Mouse (Mus musculus) mesoderm, embryonic 11.5 days (tissue): Measurements from ENCODE around the gene Cog7.

Source experiments
- DNase-seq: peaks from one replicate; pipeline ENCODE4 v3.0.0-alpha.2; 2012; ENCODE audit warnings: low read depth, low spot score

Cog7 gene

DNA sequence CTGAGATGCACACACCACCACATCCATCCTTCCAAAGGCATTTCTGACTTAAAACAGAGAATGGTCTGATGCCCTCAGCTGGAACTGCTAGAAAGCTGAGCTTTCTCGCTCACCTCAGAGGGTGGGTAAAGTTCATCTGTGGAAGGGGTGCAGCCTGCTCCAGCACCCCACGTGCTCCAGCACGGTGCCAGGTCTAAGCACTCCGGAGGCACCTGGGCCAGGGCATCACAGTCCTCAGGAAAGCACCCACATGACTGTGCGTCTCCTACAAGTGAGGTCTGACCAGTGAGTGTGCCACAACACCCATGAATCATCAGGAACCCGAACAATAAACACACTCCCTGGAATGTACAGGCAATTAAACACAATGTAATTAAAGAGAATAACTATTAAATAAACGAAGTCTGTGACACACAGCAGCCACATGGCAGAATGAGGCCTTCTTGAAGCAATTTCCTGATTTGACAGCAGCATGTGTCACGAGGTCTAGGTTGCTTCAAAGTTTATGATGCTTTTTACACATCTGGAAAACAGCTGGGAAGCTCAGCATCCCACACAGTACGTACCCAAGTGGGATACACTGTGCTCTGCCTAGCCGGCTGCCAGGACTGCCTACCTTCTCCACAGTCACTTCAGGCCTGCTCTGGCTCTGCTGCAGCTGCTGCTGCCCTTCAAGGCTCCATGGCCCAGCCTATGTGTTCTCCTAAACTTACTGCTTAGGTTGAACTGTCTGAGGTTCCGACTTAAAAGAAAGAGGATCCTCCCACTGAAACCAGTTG, 26.4 kb downstream of the Cog7 start:
- DNase-seq, result no peak

GRCm38 (mm10) chr7:121947513-121947912, 34.0 kb downstream of the Cog7 start:
- DNase-seq, result no peak

DNA sequence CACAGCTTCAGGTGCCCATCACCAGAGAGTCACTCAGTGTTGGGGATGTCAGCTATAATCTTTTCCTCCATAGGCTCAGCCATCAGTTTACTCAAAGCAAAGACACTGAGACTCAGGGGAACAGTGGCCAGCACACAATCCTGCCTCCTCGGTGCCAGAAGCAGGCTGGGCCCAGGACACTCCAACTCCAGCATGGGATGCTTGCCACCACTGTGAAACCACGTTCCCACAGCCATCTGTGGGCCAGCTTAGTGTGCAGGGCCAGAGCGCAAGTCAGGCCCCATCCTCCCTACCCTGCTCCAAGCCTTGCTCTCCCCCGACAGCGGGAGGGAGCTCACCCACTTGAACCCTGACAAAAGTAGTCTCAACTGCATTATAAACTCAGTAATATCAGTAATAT, 35.3 kb downstream of the Cog7 start:
- DNase-seq, result no peak

DNA sequence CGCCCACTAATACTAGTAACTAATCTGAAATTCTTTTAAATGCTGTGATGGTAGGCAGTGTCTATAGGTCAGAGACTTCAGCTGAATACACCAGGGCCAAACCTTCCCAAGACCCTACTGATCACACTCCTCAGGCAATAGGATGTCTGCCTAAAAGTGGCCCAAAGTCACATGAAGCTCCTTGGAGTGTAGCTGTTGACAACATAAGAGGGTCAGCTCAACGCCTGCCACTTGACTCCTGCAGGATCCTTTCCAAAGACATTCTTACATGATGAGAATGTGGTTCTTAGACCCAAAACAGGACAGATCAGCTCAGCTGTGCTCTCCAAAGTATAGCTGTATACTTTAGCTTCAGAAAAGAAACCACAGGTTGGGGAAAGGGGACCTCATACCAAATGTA, 39.1 kb downstream of the Cog7 start:
- no peak for DNase-seq

DNA sequence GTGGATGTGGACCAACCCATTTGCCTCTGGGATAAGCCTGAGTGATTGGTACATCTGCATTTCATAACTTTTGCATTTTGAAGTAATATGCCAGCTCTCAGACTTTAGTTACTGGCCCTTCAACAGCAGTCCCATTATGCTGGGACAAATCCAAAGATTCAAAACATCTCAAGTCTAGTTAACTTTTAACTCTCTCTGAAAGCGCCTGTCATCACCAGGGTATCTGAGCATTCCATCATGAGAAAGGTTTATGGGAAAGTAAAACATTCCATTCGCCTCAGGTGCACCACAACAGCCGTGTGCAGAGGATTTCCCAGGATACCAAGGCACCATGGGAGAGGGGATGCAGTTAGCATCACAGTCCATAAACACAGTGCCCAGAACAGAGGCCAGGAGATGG, 39.9 kb downstream of the Cog7 start:
- DNase-seq, result no peak

- DNase-seq, result no peak
Observed at GRCm38 (mm10) chr7:121941016-121941415, 40.5 kb downstream of the Cog7 start.

- peak; percentile 47 for DNase-seq
Observed at GRCm38 (mm10) chr7:121939729-121940128, 41.8 kb downstream of the Cog7 start.

DNA sequence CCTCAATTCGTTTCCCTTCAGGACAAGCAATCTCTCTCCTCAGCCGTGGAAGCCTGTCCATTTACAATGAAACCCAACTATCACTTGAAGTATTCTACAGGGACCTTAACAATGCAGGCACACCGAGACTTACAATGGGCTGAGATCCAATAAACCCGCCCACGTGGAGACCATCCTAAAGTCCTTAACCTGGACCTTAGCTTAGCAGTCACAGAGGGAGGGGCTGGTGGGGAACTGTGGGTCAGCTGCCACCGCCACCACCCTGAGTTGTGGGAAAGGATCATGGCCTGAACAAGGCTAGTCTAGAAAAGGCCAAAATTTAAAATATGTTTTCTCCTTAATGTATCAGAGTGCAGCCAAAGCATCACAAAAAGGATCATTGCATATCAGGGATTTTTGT, 42.3 kb downstream of the Cog7 start:
- no peak for DNase-seq

GRCm38 (mm10) chr7:121938124-121938891, 43.2 kb downstream of the Cog7 start:
- DNase-seq, result no peak

GRCm38 (mm10) chr7:121936861-121937630, 44.5 kb downstream of the Cog7 start:
- DNase-seq, result no peak

DNA sequence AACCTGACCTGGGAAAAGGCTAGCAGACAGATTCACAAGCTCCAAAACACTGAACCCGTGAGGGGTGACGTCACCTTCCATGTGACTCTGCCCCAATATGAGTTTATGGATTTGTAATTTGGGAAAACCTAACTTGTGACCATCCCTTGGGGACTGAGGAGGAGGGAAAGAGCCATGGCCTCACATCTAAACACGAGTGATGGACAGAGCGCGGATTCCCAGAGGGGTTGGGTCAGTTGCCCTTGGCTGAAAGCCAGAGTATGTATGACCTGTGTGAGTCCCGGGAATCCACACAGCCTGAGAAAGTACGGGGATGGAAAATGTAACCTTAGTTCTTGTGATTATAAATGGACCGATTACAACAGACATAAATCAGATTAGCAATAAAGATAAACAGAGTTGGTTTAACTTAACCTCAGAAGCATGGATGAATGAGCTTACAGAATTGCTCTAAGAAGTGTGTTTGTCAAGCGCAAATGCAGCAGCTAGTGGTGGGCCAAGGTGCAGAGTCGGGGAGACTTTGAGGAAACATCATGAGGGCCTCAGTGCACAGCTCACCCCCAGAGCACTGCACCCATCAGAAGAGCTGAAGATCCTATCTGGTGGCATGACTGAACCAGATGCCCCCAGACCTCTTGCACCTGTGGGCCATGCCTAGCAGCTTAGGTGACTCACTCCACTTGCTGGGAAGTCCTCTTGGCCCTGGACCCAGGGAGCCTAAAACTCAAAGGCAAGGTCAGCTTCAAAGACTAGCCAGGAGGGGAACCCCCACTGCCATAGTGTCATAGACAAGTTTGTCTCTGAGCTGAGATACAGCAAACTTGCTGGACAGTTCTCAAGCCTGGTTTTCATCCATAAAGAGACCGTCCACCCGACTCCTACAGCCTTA, 45.4 kb downstream of the Cog7 start:
- peak; percentile 59 for DNase-seq

- no peak for DNase-seq
Observed at GRCm38 (mm10) chr7:121934346-121934745, 47.2 kb downstream of the Cog7 start.

- no peak for DNase-seq
Observed at GRCm38 (mm10) chr7:121933675-121934074, 47.8 kb downstream of the Cog7 start.

GRCm38 (mm10) chr7:121931246-121931645, 50.3 kb downstream of the Cog7 start:
- no peak for DNase-seq

- DNase-seq, result no peak
Observed at GRCm38 (mm10) chr7:121927882-121928281, 53.6 kb downstream of the Cog7 start.

DNA sequence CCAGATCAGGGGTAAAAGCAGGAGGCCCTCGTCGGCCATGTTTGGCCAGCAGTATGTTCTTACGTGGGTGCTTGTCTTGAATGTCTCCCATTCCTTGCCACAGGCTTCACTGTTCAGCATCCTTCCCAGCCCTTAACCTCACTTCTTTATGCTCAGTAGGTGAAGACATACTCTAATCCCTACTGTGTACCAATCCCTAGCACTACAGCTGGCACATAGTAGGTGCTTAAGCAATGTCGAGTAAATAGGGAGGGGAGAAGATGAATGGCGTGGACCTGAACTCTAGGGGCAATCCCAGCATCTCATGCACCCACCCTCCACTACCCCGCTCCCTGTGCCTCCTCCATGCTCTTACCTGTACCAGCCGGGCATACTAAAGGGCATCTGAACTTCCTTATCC, 57.1 kb downstream of the Cog7 start:
- no peak for DNase-seq

GRCm38 (mm10) chr7:121913944-121914343, 67.6 kb downstream of the Cog7 start:
- DNase-seq, result no peak

GRCm38 (mm10) chr7:121912250-121912649, 69.3 kb downstream of the Cog7 start:
- no peak for DNase-seq

- no peak for DNase-seq
Observed at GRCm38 (mm10) chr7:121906879-121907278, 74.6 kb downstream of the Cog7 start.

GRCm38 (mm10) chr7:121902757-121903411, 78.6 kb downstream of the Cog7 start:
- no peak for DNase-seq

GRCm38 (mm10) chr7:121899940-121900339, 81.6 kb downstream of the Cog7 start:
- DNase-seq, result peak; percentile 37
